Mouse (Mus musculus) embryonic facial prominence, embryonic 14.5 days (tissue): Measurements from ENCODE around the gene Sema5a. TPM values are rescaled to one million over a fixed set of nuclear protein-coding genes. Genes with fewer than 3 reads are reported as not detected.

ENCODE experiments used
- ATAC-seq: fragments of 200-750 bp; cut with Nextera tagmentation; 2 replicates; pipeline ENCODE4 v1.8.0; 2017; ENCODE audit warnings: low read depth, moderate number of reproducible peaks, moderate TSS enrichment
- DNase-seq: peaks from one replicate; pipeline ENCODE4 v3.0.0-alpha.2; 2015; ENCODE audit warnings: low spot score
- H3K27ac ChIP-seq: fragments of 300-500 bp; sonication (generic); replicated peaks from 2 replicates; pipeline ENCODE4 v1.5.1; 2014; ENCODE audit warnings: low read depth, mild to moderate bottlenecking, low read length, moderate library complexity
- H3K27me3 ChIP-seq: fragments of 300-500 bp; sonication (generic); replicated peaks from 2 replicates; pipeline ENCODE4 v1.6.1; 2014; ENCODE audit warnings: low read length; ENCODE audit not compliant: control insufficient read depth, insufficient read depth
- H3K36me3 ChIP-seq: fragments of 300-500 bp; sonication (generic); 2 replicates; pipeline ENCODE4 v1.6.1; 2014; ENCODE audit warnings: low read length, mixed read lengths; ENCODE audit not compliant: control insufficient read depth, insufficient read depth
- H3K4me1 ChIP-seq: fragments of 300-500 bp; sonication (generic); 2 replicates; pipeline ENCODE4 v1.6.1; 2014; ENCODE audit warnings: antibody characterized with exemption, low read length; ENCODE audit not compliant: control insufficient read depth, insufficient read depth
- H3K4me2 ChIP-seq: fragments of 300-500 bp; sonication (generic); 2 replicates; pipeline ENCODE4 v1.6.1; 2014; ENCODE audit warnings: low read depth, mild to moderate bottlenecking, low read length, moderate library complexity, mixed read lengths
- H3K4me3 ChIP-seq: fragments of 300-500 bp; sonication (generic); 2 replicates; pipeline ENCODE4 v1.5.1; 2014; ENCODE audit warnings: low read depth, mild to moderate bottlenecking, low read length
- H3K9ac ChIP-seq: fragments of 300-500 bp; sonication (generic); 2 replicates; pipeline ENCODE4 v1.6.1; 2014; ENCODE audit warnings: low read depth, mild to moderate bottlenecking, low read length, moderate library complexity, mixed read lengths
- H3K9me3 ChIP-seq: fragments of 300-500 bp; sonication (generic); 2 replicates; pipeline ENCODE4 v1.6.1; 2016; ENCODE audit warnings: low read length; ENCODE audit not compliant: control insufficient read depth
- WGBS: fragments of 180-500 bp; shearing (Covaris S2); extraction: QIAGEN DNeasy Blood & Tissue Kit; methylation state at CpG from one replicate; pipeline ENCODE4 v1.1.7; 2014; 5-methylcytosine and 5-hydroxymethylcytosine counted together
- polyA plus RNA-seq: library from polyadenylated mRNA; unstranded; fragments of >200 nt; fragmentation: Nextera tagmentation; extraction: Ambion mirVana; gene quantifications from 2 replicates; pipeline ENCODE4 v1.2.1, GENCODE M21; 2014

Gene Sema5a
- polyA plus RNA-seq, 1 experiment from 2014 or later, result 26.7 TPM

GRCm38 (mm10) chr15:32427188-32427924 lies 182.7 kb downstream of the Sema5a start:
- H3K27me3 ChIP-seq, result no peaks in the 10 kb centered on the region
- no peak overlapping the region for H3K4me2 ChIP-seq
- H3K4me3 ChIP-seq, result no peak overlapping the region
- WGBS, result 84% methylated on average over 7 of the region's 7 CpGs
- DNase-seq, result no peak
- no peaks in the 10 kb centered on the region for H3K9me3 ChIP-seq
- H3K9ac ChIP-seq, result no peak overlapping the region
- H3K27ac ChIP-seq, result no peak overlapping the region
- no peaks in the 10 kb centered on the region for H3K36me3 ChIP-seq
- ATAC-seq, result no peak
- 0 out of 2 replicates have a peak, but pooled peaks cover 9% of the 10 kb centered on the region for H3K4me1 ChIP-seq

GRCm38 (mm10) chr15:32432927-32433832 lies 188.6 kb downstream of the Sema5a start:
- H3K4me3 ChIP-seq, result peak overlapping the region; percentile 10; the same call in 1 of the 2 replicates

GRCm38 (mm10) chr15:32433833-32434155 lies 189.2 kb downstream of the Sema5a start:
- Histone ChIP-seq H3K4me1 (peaks cover 22% of the 10 kb centered on the region; the same call in 1 of the 2 replicates), H3K4me3 (no peak overlapping the region), H3K9me3 (no peaks in the 10 kb centered on the region), H3K36me3 (no peaks in the 10 kb centered on the region), H3K27me3 (no peaks in the 10 kb centered on the region), H3K27ac (peak overlapping the region; percentile 77; the same call in 1 of the 2 replicates), H3K9ac (no peak overlapping the region), H3K4me2 (no peak overlapping the region)
- no peak for ATAC-seq
- DNase-seq, result no peak

More at GRCm38 (mm10) chr15:32432927-32433832, 188.6 kb downstream of the Sema5a start:
- H3K36me3 ChIP-seq, result no peaks in the 10 kb centered on the region
- DNase-seq (peak; percentile 89), ATAC-seq (0 out of 2 replicates have a peak, but pooled peaks have one; percentile 47)
- H3K27me3 ChIP-seq, result no peaks in the 10 kb centered on the region
- peak overlapping the region; percentile 11; the same call in 1 of the 2 replicates for H3K9ac ChIP-seq
- peak overlapping the region; percentile 45 for H3K4me2 ChIP-seq
- 31% methylated on average over 13 of the region's 13 CpGs for WGBS
- H3K27ac ChIP-seq, result peak overlapping the region; percentile 77
- H3K9me3 ChIP-seq, result no peaks in the 10 kb centered on the region
- H3K4me1 ChIP-seq, result peaks cover 22% of the 10 kb centered on the region; the same call in 1 of the 2 replicates

- H3K9ac ChIP-seq, result no peak overlapping the region
- ATAC-seq (no peak), DNase-seq (no peak)
- H3K27ac ChIP-seq, result no peak overlapping the region
- H3K4me2 ChIP-seq, result no peak overlapping the region
- H3K4me1 ChIP-seq, result peaks cover 22% of the 10 kb centered on the region; the same call in 1 of the 2 replicates
- no peaks in the 10 kb centered on the region for H3K27me3 ChIP-seq
- no peaks in the 10 kb centered on the region for H3K36me3 ChIP-seq
- no peak overlapping the region for H3K4me3 ChIP-seq
- H3K9me3 ChIP-seq, result no peaks in the 10 kb centered on the region
Measured at GRCm38 (mm10) chr15:32434274-32434673, 189.7 kb downstream of the Sema5a start.

- ATAC-seq (peak; percentile 83), DNase-seq (peak; percentile 81)
- no peak overlapping the region for H3K9ac ChIP-seq
- WGBS, result 25% methylated on average over 6 of the region's 6 CpGs
- H3K27me3 ChIP-seq, result no peaks in the 10 kb centered on the region
- H3K36me3 ChIP-seq, result no peaks in the 10 kb centered on the region
- H3K9me3 ChIP-seq, result no peaks in the 10 kb centered on the region
- no peak overlapping the region for H3K27ac ChIP-seq
- H3K4me2 ChIP-seq, result no peak overlapping the region
- H3K4me1 ChIP-seq, result peaks cover 12% of the 10 kb centered on the region; the same call in 1 of the 2 replicates
- no peak overlapping the region for H3K4me3 ChIP-seq
Measured at GRCm38 (mm10) chr15:32437654-32438053, 193.0 kb downstream of the Sema5a start.

GRCm38 (mm10) chr15:32442745-32443144 lies 198.1 kb downstream of the Sema5a start:
- WGBS, result 71% methylated on average over 4 of the region's 4 CpGs
- ATAC-seq (no peak), DNase-seq (no peak)
- no peaks in the 10 kb centered on the region for H3K36me3 ChIP-seq
- H3K4me1 ChIP-seq, result peaks cover 6% of the 10 kb centered on the region; the same call in 1 of the 2 replicates
- no peak overlapping the region for H3K4me3 ChIP-seq
- H3K4me2 ChIP-seq, result no peak overlapping the region
- H3K9me3 ChIP-seq, result no peaks in the 10 kb centered on the region
- H3K27me3 ChIP-seq, result no peaks in the 10 kb centered on the region
- H3K9ac ChIP-seq, result no peak overlapping the region
- H3K27ac ChIP-seq, result no peak overlapping the region

GRCm38 (mm10) chr15:32447558-32448349 lies 203.1 kb downstream of the Sema5a start:
- DNase-seq (peak; percentile 63), ATAC-seq (peak; percentile 67; the same call in 1 of the 2 replicates)
- Histone ChIP-seq H3K4me3 (no peak overlapping the region), H3K27me3 (no peaks in the 10 kb centered on the region), H3K9ac (no peak overlapping the region), H3K4me1 (peaks cover 6% of the 10 kb centered on the region; the same call in 1 of the 2 replicates), H3K36me3 (no peaks in the 10 kb centered on the region), H3K9me3 (no peaks in the 10 kb centered on the region), H3K4me2 (no peak overlapping the region), H3K27ac (0 out of 2 replicates have a peak overlapping the region, but pooled peaks have one; percentile 13)
- WGBS, result 50% methylated on average over 7 of the region's 7 CpGs

GRCm38 (mm10) chr15:32459046-32459445 lies 214.4 kb downstream of the Sema5a start:
- H3K36me3 ChIP-seq, result no peaks in the 10 kb centered on the region
- no peak for DNase-seq

More at GRCm38 (mm10) chr15:32459046-32459445, 214.4 kb downstream of the Sema5a start:
- Histone ChIP-seq H3K4me3 (no peak overlapping the region), H3K4me2 (no peak overlapping the region), H3K27ac (no peak overlapping the region), H3K4me1 (no peaks in the 10 kb centered on the region), H3K9me3 (no peaks in the 10 kb centered on the region), H3K27me3 (no peaks in the 10 kb centered on the region), H3K9ac (no peak overlapping the region)
- WGBS, result 70% methylated on average over 2 of the region's 2 CpGs
- ATAC-seq, result no peak
